Mouse (Mus musculus) forebrain, embryonic 11.5 days (tissue): Measurements from ENCODE around the gene Wdfy1. TPM values are rescaled to one million over a fixed set of nuclear protein-coding genes. Genes with fewer than 3 reads are reported as not detected.

Experiments used
- ATAC-seq: fragments of 200-750 bp; cut with Nextera tagmentation; replicated peaks from 2 replicates; pipeline ENCODE4 v1.8.0; 2017; ENCODE audit warnings: moderate TSS enrichment; ENCODE audit not compliant: low FRiP score
- DNase-seq: peaks from one replicate; pipeline ENCODE4 v3.0.0-alpha.2; 2017; ENCODE audit warnings: low spot score
- H3K27ac ChIP-seq: fragments of 300-500 bp; sonication (generic); 2 replicates; pipeline ENCODE4 v1.5.1; 2014; ENCODE audit warnings: low read depth, low read length
- H3K27me3 ChIP-seq: fragments of 300-500 bp; sonication (generic); 2 replicates; pipeline ENCODE4 v1.6.1; 2014; ENCODE audit warnings: mild to moderate bottlenecking, low read length, mixed read lengths; ENCODE audit not compliant: control insufficient read depth, insufficient read depth
- H3K36me3 ChIP-seq: fragments of 300-500 bp; sonication (generic); 2 replicates; pipeline ENCODE4 v1.6.1; 2014; ENCODE audit warnings: mild to moderate bottlenecking, low read length, moderate library complexity, mixed read lengths; ENCODE audit not compliant: control insufficient read depth, insufficient read depth
- H3K4me1 ChIP-seq: fragments of 300-500 bp; sonication (generic); replicated peaks from 2 replicates; pipeline ENCODE4 v1.6.1; 2014; ENCODE audit warnings: low read length, mixed read lengths; ENCODE audit not compliant: control insufficient read depth, insufficient read depth
- H3K4me2 ChIP-seq: fragments of 300-500 bp; sonication (generic); 2 replicates; pipeline ENCODE4 v1.6.1; 2014; ENCODE audit warnings: low read depth, mild to moderate bottlenecking, low read length, moderate library complexity, mixed read lengths; ENCODE audit not compliant: severe bottlenecking
- H3K4me3 ChIP-seq: fragments of 300-500 bp; sonication (generic); 2 replicates; pipeline ENCODE4 v1.5.1; 2014; ENCODE audit warnings: low read depth, low read length
- H3K9ac ChIP-seq: fragments of 300-500 bp; sonication (generic); 2 replicates; pipeline ENCODE4 v1.6.1; 2014; ENCODE audit warnings: low read length
- H3K9me3 ChIP-seq: fragments of 300-500 bp; sonication (generic); 2 replicates; pipeline ENCODE4 v1.6.1; 2016; ENCODE audit warnings: low read length, mixed read lengths; ENCODE audit not compliant: control insufficient read depth
- WGBS: fragments of 180-500 bp; shearing (Covaris S2); extraction: QIAGEN DNeasy Blood & Tissue Kit; methylation state at CpG from one replicate; pipeline ENCODE4 v1.1.7; 2014; 5-methylcytosine and 5-hydroxymethylcytosine counted together
- polyA plus RNA-seq: library from polyadenylated mRNA; unstranded; fragments of >200 nt; fragmentation: Nextera tagmentation; extraction: Ambion mirVana; gene quantifications from 2 replicates; pipeline ENCODE4 v1.2.1, GENCODE M21; 2014

Wdfy1 gene
- polyA plus RNA-seq, 1 experiment from 2014 or later, result 38.2 TPM

DNA sequence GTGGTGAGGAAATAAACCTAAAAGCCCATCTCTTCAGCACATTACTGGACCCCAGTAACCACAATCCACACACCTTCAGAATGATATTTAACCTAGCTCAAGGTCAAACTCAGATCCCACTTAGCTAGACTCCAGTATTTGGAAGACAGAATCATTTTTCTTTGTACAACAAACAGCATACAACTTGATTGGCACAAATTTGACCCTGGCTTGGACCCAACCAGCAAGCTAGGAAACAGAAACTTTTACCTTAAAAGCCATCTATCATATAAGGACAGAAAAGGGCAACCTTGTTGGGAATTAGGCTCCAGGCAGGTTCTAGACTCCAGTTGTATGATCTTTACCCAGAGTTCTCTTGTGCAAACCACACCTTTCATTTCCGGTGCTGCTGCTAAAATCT, 32.6 kb downstream of the Wdfy1 start:
- Histone ChIP-seq H3K36me3 (no peaks in the 10 kb centered on the region), H3K4me1 (no peaks in the 10 kb centered on the region), H3K9me3 (no peaks in the 10 kb centered on the region), H3K9ac (no peak overlapping the region), H3K27me3 (no peaks in the 10 kb centered on the region), H3K4me2 (no peak overlapping the region), H3K4me3 (no peak overlapping the region), H3K27ac (no peak overlapping the region)
- ATAC-seq (no peak), DNase-seq (no peak)
- 92% methylated on average over 1 of the region's 1 CpGs for WGBS

DNA sequence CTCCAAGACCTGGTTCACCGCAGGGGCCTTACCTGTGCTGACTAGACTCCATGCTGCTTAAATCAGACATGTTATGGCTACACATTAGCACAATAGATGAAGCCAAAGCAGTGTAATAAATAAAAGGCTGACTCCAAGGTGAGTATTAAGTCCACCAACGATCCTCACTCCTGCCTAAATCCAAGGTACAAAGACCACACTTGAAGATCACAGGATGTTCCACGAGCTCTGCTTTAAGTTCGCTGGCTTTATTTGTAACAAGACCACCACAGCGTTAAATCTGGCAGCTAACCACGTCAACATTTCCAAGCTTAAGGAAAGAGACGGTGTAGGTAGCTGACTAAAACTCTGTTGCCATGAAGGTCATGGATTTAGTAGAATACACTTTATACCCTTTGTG, 33.0 kb downstream of the Wdfy1 start:
- Histone ChIP-seq H3K27me3 (no peaks in the 10 kb centered on the region), H3K4me3 (no peak overlapping the region), H3K27ac (no peak overlapping the region), H3K9ac (no peak overlapping the region), H3K36me3 (no peaks in the 10 kb centered on the region), H3K4me2 (no peak overlapping the region), H3K9me3 (no peaks in the 10 kb centered on the region), H3K4me1 (no peaks in the 10 kb centered on the region)
- no peak for ATAC-seq
- WGBS, result 89% methylated on average over 7 of the region's 7 CpGs
- DNase-seq, result no peak

DNA sequence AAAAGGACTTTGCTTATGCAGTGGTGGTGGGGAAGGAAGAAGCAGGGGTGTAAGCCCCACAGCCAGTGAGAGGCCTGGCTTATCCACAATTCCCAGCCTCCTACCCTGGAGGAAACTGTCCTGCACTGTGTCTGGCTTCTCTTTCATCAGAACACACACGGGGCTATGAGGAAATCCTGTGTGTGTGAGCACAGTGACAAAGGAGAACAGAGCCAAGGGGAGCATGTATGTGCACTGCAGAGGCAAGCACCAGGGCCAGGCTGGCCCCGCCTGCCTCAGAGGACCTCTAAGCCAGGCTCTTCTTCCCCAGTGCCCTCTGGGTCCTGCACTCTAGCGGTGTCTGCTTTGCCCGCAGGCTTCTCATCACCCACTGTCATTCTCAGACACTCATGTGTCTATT, 34.9 kb downstream of the Wdfy1 start:
- Histone ChIP-seq H3K4me1 (no peaks in the 10 kb centered on the region), H3K27me3 (no peaks in the 10 kb centered on the region), H3K9me3 (no peaks in the 10 kb centered on the region), H3K4me3 (no peak overlapping the region), H3K36me3 (no peaks in the 10 kb centered on the region), H3K9ac (no peak overlapping the region), H3K27ac (no peak overlapping the region), H3K4me2 (no peak overlapping the region)
- 84% methylated on average over 4 of the region's 4 CpGs for WGBS
- DNase-seq, result no peak
- ATAC-seq, result no peak

DNA sequence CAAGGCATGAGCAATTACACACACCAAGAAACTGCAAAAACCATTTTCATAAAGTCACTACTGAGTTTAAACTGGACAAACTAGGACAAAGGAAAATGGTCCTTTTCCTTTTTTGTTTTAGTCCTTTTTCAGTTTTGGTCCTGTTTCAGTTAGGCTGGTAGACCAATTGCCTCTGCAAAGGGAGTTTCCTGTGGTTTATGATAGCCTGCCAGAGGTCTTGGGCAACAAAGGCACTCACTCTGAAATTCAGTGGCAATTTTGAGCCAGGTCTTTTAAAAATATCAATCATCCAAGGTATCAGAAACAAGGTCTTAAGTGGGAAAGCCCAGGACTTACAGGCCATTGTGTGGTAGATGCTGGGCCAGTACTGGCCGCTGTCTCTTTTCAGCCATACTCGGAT, 36.2 kb downstream of the Wdfy1 start:
- Histone ChIP-seq H3K9ac (no peak overlapping the region), H3K4me1 (no peaks in the 10 kb centered on the region), H3K9me3 (no peaks in the 10 kb centered on the region), H3K4me3 (no peak overlapping the region), H3K4me2 (no peak overlapping the region), H3K27me3 (no peaks in the 10 kb centered on the region), H3K36me3 (no peaks in the 10 kb centered on the region), H3K27ac (no peak overlapping the region)
- ATAC-seq, result no peak
- no peak for DNase-seq
- WGBS, result 87% methylated on average over 2 of the region's 2 CpGs

DNA sequence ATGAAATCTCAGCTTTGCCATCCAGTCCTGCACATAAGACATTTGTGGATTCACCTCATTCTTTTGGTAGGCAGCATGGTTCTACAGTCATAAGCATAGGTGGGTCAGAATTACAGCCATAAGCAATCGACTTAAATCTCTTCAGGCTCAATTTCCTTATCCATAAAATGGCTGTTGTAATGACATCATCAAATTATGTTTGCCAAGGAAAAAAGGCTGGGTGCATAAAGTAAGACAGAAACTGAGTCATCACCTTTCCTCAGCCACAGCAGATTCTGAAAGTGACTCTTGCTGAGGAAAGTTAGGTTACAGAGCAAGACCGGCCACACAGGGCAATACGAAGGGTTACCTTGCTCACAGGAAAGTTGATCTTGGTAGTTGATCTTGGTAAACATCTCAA, 39.5 kb downstream of the Wdfy1 start:
- Histone ChIP-seq H3K4me1 (no peaks in the 10 kb centered on the region), H3K4me2 (no peak overlapping the region), H3K9ac (no peak overlapping the region), H3K36me3 (no peaks in the 10 kb centered on the region), H3K27me3 (no peaks in the 10 kb centered on the region), H3K9me3 (no peaks in the 10 kb centered on the region), H3K4me3 (no peak overlapping the region), H3K27ac (no peak overlapping the region)
- WGBS, result 92% methylated on average over 3 of the region's 3 CpGs
- DNase-seq, result no peak
- no peak for ATAC-seq

DNA sequence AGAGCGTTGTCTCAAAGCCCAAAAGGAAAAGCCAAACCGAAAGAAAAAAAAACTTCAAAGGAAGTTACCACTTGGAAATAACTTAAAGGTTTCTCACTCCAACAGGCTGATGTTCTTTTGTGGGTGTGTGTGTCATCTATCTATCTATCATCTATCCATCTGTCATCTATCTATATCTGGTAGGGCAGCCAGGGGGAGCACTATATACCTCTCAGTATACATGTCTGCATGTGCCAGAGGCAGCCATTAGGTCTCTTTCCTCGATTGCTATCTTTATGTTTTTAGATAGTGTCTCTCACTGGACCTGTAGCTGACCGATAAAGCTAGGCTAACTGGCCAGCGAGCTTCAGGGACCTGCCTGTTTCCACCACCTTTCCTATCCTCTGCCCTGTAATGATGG, 41.1 kb downstream of the Wdfy1 start:
- no peak overlapping the region for H3K4me2 ChIP-seq
- no peak overlapping the region for H3K9ac ChIP-seq
- no peak overlapping the region for H3K27ac ChIP-seq
- H3K36me3 ChIP-seq, result no peaks in the 10 kb centered on the region
- H3K4me3 ChIP-seq, result no peak overlapping the region
- no peak for DNase-seq
- ATAC-seq, result no peak
- no peaks in the 10 kb centered on the region for H3K4me1 ChIP-seq
- H3K9me3 ChIP-seq, result no peaks in the 10 kb centered on the region
- H3K27me3 ChIP-seq, result no peaks in the 10 kb centered on the region
- WGBS, result 86% methylated on average over 5 of the region's 5 CpGs

DNA sequence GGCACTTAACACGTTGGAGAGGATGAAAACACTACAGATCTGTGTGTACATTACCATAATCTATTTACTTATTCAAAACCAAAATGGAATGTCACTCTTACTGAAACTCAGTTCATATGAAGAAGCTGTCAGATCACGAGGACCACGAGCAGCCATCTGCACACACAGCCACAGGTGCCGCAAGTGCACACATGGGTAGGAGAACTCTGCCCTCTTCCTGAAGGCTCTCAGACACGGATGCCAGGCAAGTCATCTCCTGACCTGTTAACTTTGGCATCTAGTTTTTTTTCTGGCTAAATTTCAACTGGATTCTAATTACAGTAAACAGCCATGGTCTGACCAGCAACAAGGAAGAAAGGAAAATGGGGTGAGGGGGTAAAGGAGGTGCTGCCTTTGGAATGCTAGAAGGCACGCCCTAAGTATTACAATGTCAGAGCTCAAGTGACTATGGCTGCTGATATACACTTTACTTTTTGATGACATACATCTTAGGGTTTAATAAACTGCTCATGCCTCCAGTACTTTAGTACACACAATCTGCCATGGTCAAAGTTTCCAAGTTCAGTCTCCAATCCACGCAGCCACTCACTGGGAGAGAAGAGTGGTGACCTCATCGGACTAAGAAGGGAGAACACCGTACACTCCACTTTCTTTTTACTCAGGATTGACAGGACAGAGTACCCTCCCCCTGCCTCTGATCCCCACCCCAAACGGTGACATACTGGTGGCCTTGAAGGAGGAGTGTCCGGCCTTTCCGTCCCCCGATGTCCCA, 61.6 kb downstream of the Wdfy1 start:
- WGBS, result 91% methylated on average over 13 of the region's 13 CpGs
- H3K27ac ChIP-seq, result no peak overlapping the region
- no peaks in the 10 kb centered on the region for H3K4me1 ChIP-seq
- no peak overlapping the region for H3K9ac ChIP-seq
- no peaks in the 10 kb centered on the region for H3K27me3 ChIP-seq
- H3K36me3 ChIP-seq, result no peaks in the 10 kb centered on the region
- ATAC-seq (no peak), DNase-seq (no peak)
- H3K9me3 ChIP-seq, result no peaks in the 10 kb centered on the region
- H3K4me2 ChIP-seq, result no peak overlapping the region
- no peak overlapping the region for H3K4me3 ChIP-seq

DNA sequence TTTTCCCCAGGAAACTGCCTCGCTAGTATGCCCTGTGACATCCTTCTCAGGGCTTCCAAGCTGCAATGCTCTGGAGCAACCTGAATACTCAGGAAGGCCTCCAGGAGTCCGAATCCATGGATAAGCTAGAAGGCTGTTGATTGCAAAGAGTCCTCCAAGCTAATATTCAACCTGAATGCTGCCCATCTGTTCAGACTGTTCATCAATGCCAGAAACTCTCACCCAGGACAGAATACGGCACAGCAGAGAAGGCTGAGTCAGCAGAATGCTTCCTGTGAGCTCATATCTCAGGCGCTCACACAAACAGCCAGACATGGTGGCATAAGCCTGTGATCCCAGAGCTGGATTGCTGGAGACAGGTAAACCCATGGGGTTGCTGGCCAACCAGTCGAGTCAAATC, 62.9 kb downstream of the Wdfy1 start:
- H3K9me3 ChIP-seq, result no peaks in the 10 kb centered on the region
- no peaks in the 10 kb centered on the region for H3K4me1 ChIP-seq
- no peak overlapping the region for H3K4me2 ChIP-seq
- no peaks in the 10 kb centered on the region for H3K36me3 ChIP-seq
- ATAC-seq (no peak), DNase-seq (no peak)
- no peak overlapping the region for H3K4me3 ChIP-seq
- H3K9ac ChIP-seq, result no peak overlapping the region
- H3K27ac ChIP-seq, result no peak overlapping the region
- 90% methylated on average over 5 of the region's 5 CpGs for WGBS
- no peaks in the 10 kb centered on the region for H3K27me3 ChIP-seq
